Mouse (Mus musculus) ovary, postnatal 10 days (tissue): ENCODE measurements at regions not wholly inside any gene's neighbourhood (a gene's known extent, or its start where the extent isn't known, plus 50 kb on each side); places are given as distances from the start of the nearest gene placed in this dataset.

Experiments used
- DNase-seq: peaks from one replicate; pipeline ENCODE4 v3.0.0; 2022; ENCODE audit warnings: low spot score

DNA sequence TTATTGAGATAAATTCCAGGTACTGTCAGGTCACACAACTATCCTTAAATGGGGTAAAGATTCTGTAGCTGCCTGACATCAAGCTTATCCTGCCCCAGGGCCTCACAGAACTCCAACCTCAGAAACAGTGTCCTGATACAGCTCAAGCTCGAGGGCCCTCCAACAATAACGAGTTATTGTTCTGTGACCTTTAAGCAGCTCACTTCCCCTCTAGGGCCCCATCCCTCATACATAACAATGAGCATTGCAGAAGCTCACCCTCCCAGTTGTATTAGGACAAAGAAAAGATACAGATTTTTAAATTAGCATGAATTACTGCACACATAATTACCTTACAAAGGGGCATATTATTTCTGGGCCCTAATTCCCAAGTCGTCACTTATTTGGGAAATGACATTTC, 293.5 kb upstream of the Trpc7 start:
- no peak for DNase-seq

DNA sequence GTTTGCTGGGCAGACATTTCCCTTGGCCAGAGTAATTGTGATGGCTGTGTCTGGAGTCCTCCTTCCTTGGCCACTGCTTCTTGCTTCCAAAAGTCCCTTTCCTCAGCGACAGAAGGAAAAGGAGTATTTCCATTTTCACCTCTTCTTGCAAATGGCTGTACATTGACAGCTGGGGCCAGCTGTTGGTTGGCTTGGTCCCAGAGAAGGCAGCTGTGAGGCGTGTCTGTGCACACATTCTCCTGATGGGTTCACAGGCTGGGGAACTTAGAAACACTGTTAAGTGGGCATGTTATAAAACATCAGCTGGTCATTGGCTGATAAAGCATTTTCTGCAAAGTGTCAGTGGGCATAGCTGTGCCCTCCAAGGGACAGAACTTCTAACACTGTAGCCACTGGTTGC, 290.4 kb upstream of the Trpc7 start:
- no peak for DNase-seq

DNA sequence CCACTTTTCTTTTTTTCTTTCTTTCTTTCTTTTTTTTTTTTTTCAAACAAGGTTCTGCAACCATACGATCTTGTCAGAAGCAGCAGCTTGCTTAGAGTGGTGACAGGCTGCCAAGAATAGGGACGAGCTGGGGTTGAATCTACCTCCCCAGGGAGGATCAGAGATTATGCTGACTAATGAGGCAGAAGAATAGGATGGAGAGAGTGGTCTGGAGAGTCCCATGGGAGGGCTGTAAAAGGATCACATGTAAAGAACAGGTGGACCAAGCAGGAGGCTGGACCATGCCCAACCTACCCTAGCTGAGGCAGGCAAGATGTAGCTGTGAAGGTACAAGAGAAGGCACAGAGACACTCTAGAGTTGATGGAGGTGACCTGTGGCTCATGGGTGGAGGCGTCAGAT, 274.4 kb upstream of the Trpc7 start:
- no peak for DNase-seq

DNA sequence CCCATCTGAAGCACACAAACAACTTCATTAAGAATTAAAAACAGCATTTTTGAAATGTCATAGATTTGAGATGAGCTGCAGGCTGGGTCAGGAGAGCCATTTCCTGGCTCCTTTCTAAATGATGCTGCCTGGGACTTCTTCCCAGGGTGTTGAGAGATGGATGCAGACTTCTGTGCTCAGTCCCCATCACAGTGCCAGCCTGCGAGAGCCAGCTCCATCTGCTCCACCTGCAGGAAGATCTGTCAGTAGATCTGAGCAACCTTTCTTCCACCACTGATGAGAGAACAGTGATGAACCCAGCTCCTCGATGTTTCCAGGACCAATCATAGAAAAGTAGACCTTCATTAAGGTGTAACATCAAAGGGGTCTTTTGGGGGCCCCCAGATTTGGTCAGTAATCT, 273.8 kb upstream of the Trpc7 start:
- no peak for DNase-seq

DNA sequence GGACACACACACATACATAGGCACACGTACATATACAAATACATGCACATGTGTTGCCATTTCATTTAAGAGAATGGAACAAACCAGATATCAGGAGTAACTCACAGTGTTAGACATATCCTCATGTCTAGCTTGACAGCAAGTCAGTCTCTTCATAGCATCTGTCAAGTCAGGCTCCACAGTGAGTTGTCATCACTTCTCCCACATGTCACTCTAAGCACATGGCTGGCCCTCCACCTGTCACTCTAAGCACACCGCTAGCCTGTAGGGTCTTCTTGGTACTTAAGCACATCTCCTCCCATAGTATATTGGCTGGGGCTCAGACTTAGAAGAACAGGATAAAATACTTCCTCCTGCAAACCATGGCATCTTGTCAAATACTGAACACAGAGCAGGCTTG, 269.6 kb upstream of the Trpc7 start:
- DNase-seq = no peak

DNA sequence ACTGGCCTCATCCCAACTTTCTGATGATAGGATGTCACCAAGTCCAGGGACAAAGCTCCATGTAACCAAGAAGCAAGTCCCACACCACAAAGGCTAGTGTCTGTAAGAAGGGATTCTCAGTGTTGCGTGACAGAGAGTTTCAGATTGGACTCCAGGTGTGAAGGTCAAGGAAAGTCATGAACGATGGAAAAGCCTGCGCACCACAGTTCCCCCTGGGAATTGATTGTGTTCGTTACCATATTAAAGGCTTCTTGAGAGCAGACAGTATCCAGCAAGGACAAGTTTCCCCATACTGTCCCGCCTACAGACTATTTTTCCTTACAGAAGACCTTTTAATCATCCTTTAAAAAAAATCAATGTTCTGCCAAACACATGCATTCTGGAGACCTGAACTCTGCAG, 257.0 kb upstream of the Trpc7 start:
- DNase-seq = no peak

DNA sequence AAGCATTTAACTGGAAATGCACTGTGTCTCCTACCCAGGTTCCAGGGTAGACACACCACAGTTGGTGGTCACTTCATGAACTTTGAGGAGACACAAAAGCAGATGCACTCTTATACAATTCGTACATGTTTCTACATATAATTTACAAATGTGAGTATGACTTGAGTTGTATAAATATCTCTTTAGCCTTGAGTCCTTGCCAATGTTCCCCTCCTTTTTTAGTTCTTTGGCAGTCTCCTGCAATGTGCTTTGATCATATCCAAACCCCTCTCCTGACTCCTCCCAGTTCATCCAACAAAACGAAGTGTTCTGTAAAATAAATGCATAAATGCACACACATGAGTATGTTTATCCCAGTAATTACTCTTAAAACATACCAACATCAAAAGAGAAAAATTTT, 251.8 kb upstream of the Trpc7 start:
- no peak for DNase-seq

DNA sequence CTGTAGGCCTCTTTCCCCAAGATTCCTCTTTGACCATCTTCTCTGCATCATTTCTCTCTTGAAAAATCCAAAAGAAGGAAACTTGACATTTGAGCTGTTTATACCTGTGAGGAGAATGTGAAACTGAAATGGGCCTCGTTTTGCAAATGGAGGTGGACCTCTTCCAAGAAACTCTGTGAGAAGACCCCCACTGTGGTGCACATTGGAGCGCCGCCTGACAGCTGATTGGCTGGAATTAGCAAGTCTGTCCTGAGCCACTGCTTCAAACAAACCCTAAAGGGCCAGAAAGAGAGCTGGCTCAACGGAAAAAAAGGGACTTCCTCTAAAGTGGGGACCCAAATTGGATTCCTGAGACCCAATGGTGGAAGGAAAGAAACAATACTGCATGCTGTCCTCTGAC, 250.9 kb upstream of the Trpc7 start:
- no peak for DNase-seq

DNA sequence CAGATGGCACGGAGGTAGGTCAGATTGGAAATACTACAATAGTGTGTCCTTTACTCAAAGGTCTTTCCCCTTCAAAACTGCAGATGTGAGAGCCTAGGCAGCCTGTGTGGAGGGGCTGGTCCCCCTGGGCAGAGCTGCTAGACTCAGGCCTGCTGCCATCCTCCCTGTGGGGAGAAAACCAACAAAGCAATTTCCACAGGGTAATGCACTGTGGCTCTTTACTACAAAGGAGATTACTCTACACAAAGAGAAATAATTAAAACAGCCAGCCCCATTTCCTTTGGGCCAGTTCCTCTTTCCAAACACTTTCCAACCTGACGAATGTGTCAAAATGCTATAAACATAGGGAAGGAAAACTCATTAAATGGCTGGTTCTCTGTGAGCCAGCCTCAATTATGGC, 250.0 kb upstream of the Trpc7 start:
- DNase-seq = no peak

DNA sequence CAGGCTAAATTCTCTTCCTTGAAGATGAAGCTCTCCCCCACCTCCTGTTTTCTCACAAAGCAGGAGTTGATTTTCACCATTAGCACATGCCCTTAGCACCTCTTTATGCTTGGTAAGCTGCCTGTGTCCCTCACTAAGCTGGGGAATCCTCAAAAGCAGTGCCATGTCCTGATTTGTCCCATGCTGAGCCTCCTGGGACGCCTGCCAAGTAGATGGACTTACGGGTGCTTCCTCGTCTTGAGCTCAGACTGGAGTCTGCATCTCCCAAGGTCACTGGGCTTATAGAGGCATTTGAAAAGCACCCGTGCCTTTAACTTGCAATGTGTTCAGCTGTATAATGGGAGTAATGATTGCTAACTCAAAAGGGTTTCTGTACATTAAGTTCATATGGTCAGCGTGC, 247.1 kb upstream of the Trpc7 start:
- no peak for DNase-seq

DNA sequence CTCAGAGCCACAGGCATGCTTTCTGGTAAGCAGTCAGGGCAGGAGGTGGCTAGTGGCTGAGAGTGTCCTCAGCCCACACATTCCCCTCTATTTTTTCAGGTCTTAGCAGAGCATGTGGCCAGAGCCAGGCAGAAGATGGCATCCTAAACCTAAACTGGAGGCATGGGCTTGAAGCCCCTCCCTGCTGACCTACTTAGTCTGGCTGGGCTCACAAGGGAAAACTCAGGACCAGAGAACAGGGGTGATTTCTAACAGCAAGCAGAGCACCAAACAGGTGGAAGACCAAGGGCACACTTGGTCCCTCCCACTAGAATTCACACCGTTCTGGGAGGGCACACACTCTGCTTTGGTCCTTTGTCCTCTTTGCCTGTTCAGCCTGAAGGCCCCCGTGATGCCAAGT, 246.6 kb upstream of the Trpc7 start:
- DNase-seq = no peak

DNA sequence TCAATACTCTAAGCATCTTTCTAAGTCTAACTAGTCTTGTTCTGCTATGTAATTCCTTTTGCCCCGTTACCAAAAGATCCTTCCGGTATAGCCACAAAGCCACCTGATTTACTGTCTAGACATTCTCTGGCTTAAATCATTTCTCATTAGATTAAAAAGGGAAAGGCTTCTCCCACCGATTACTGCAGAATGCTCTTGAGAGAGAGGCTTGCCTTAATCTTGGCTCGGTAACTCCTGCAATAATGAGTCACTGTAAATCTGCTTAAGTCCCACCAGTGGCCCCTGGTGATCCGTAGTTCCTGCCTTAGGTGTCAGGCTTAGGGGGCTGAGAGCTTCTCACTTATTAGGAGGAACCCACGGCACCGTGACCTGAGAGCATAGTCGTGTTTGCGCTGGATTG, 220.1 kb upstream of the Trpc7 start:
- DNase-seq = no peak

DNA sequence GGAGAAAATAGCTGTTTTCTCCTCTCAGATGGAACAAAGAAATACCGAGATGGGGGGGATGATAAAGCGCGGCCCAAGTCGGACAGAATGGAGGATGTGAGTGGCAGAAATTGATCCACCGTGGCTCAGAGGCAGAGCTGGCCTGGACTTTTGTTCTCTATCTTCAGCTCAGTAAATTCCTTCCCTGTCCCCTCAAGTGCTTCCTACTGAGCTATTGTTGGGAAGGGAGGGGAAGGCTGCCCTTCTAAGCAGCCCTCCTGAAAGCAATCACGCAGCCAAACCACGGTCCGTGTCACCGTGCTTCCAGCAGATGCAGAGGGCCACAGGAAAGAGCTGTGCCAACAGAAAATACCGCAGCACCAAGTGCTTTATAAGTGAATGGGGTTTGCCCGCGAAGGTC, 212.2 kb upstream of the Trpc7 start:
- no peak for DNase-seq

DNA sequence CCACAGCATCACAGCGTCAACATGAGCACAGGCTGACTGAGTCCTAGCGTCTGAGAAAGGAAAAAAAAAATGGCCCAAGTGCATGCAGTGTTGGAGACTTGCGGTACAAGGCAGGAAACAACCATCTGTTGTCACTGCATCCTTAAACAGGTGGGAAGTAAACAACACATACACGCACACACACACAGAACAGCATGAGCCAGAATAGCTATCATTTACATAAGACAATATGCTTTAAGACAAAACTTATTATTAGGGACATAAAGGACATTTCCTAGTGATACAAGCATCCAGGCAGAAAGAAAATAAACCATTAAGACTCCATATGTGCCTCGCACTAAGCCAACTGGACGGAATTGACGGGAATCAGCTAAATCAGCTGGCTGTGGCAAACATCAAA, 203.8 kb upstream of the Trpc7 start:
- DNase-seq = no peak

DNA sequence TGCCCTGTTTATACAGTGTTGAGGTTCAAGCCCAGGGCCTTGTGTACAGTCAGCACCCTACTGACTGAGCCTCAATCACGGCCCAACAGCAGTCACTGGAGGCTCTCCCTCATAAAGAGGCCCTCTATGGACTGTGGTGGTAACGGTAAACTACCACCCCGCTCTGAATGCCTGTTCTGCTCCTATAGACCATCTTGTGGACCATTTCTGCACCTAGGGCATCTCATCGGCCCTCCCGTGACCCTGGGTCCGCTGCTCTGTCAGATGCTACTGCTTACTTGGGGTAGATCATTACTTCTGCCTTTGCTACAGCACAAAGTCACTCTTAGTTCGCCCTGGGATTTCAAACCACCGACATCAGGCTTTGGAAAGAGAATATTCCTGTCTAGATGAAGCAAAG, 196.1 kb upstream of the Trpc7 start:
- DNase-seq = no peak

DNA sequence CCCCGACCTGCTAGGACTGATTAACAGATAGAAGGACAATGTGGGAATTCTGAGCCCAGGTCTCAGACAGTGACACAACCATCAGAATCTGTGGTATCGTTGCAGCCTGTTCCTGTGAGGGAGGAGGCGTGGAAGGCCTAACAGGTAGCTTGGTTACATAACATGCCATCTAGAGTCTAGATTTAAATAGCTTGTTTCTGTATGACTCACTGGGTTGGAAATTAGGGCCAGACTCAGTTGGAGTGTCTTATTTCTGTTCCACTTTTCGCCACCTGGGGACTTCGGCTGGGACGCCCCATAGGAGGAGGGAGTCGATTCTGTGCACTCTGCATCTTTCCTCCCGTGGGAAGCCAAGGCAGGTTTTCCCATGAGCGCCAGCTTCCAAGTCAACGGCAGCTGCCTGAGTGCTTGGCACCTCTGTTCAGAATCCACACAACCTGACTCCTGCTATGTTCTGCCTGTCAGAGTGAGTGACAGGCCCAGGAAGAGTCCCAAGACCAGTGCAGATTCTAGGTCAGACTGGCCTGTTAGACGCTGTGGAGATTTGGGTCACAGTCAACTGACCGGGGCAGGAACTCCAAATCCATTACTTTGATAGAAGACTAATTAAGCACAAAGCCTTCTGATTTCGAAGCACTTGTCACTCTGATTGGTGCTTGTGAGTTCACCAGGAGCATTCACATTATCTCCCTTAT, 193.7 kb upstream of the Trpc7 start:
- no peak for DNase-seq

DNA sequence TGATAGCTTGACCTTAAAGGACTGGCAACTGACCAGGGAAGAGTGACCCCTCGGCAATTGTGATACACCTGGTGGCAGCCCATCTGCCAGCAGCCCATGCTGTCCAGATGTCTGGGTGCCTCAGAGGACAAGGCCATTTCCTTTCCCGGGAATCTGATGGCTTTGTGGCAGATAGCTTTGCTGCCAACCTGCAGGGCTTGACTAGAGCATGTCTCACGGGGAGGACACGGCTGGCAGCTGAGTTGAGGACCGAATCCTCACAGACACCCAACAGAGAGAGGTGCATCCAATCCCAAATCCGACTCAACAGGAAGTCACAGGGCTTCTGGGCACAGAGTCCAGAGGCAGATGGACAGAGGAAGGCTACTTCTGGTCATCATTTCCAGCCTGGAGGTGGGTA, 192.2 kb upstream of the Trpc7 start:
- no peak for DNase-seq

DNA sequence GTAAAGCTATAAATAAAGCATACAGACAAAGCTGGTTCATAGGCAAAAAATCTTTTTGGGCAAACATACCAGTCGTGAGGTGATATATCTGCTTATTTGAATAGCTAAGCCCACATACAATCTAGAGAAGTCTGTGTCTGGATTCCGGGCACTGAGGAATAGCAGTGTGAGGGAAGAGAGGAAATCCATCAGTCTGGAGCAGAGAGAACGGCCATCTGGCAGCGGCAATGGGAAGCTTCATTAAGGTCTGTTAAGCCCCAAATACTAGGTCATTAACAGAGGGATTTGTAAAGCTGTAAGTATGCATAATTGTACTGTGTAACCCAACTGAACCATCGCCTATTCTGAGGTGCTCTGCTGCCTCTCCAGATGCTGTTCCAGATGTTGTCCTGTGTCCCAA, 191.6 kb upstream of the Trpc7 start:
- DNase-seq = no peak

DNA sequence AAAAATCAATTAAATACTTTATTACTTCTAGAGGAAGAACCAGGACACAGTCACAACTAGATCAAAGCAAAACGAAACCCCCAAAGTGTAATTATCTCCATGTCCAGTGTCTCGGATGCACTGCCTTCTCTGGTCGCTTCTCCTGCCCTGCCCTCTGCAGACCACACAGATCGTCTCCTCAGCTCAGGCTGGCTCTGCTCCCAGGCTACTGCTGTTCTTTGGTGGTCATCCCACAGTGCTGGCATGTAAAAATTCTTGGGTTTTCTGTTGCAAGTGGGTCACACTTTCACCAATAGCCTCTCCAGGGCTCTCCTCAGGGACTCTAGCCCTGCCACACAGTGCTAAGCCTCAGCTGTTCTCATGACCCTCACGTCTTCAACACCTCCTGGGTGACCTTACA, 188.0 kb upstream of the Trpc7 start:
- DNase-seq = no peak

DNA sequence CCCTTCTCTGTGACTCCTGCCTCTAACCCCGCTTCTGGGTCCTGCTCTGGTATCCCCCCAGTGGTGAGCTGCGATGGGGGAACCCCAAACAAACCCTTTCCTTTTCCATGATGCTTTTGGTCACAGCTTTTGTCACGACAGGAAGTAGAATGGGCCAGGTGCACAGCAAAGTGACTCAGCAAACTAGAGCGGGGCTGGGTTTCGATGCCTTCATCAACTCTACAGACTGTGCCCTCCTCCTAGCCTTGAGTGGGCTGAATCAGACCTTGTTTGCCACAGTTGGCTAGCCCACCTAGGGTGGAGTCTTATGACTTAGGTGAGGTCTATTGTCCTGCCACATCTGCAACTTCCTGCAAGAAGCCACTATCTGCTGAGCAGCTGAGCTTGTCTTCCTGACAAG, 174.7 kb upstream of the Trpc7 start:
- DNase-seq = no peak

DNA sequence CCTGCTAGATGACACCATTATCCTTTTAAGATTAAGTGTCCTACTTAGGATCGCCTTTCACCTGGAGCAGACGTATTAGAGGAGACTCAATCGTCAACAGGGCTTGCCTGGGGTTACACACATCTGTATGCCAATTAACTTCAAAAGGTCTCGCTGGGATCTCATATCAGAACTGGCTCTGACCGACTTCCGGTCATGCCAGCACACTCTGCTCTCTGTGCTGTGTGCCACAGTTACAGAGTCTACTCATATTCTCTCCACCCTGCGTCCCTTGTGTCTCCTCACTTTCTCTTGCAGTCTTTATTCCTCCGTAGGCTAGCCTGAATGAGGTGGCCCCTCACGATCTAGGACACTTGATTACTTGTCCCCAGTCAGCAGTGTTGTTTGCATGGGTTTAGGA, 165.9 kb upstream of the Trpc7 start:
- DNase-seq = no peak

DNA sequence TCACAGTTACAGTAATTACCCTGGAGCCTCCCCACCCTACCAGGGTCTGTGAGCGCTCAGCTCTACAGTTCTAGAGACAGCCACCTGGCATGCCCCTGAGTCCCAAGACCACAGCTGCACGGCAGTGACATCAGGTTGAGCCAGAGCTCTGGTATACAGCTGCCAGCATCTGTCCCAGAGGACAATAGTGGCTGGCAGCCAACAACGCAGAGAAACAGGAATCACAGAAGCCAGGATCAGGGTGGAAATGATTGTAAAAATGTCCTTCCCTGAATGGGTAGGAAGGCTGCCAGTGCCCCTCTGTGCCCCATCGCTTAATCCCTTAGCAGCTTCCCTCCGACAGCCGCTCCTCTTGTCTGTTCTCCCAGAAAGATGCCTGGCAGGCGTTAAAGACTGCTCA, 165.3 kb upstream of the Trpc7 start:
- no peak for DNase-seq

DNA sequence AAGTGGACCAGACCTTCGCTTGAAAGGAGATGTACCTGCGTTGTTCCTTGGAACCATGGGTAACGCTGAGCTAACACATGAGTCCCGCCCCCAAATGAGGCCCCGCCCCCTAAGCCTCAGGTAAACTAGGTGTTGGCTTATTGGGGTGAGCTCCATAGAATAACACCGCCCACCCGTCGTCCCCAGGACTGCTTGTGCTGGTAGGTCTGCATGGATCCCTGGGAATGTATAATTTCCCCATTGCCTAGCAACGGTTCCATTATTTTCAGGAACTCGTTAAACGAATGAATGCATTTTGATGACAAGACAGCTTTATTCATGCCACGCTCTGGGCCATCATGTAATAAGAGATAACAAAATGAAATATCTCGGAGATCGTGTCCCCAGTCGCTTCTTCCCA, 161.0 kb upstream of the Trpc7 start:
- DNase-seq = no peak

DNA sequence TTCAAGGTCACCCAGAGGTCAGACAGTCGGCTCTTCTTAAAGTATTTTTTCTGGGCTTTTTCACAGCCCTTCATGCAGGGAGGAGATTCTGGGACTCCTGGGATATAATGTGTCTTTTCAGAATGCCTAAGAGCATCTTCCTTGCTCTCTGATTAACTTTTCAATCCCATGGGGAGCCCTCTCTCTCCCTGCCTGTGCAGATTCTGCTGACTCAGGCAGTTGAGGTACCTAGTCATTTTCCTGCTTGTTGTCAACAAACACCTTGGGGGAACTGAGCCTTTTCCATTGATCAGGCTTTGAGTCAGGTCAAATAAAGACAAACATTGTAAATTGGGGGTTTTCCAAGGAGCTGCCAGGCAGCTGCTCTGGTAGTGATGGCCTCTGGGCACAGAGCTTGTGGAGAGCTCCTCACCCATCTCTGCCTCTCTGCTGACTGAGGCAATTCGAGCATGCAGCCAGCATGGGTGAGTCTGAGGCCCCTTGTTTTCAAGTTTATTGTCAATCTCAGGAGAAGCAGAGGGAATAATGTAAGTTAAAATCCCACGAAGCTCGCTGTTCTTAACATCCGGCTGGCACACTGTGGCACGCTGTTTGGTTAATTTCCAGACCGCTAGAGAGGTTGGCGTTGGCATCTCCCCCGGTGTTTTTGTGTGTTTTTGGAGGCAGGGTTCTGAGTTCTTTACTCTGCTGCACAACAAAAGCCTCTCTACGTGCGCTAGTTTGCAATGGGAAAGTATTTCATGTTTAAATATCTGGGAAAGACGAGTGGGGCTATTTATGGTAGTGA, 159.8 kb upstream of the Trpc7 start:
- DNase-seq = no peak
